Mouse (Mus musculus) hindbrain, postnatal 0 days (tissue): ENCODE data around the gene Mcfd2. TPM values are rescaled to one million over a fixed set of nuclear protein-coding genes. Genes with fewer than 3 reads are reported as not detected.

Source experiments
- ATAC-seq: fragments of 200-750 bp; cut with Nextera tagmentation; 2 replicates; pipeline ENCODE4 v1.8.0; 2017; ENCODE audit warnings: mild to moderate bottlenecking, moderate TSS enrichment, moderate library complexity
- DNase-seq: peaks from one replicate; pipeline ENCODE4 v3.0.0-alpha.2; 2015; ENCODE audit warnings: low spot score
- H3K27ac ChIP-seq: fragments of 300-500 bp; sonication (generic); 2 replicates; pipeline ENCODE4 v1.5.1; 2014; ENCODE audit warnings: mild to moderate bottlenecking
- H3K27me3 ChIP-seq: fragments of 300-500 bp; sonication (generic); 2 replicates; pipeline ENCODE4 v1.6.1; 2014; ENCODE audit warnings: low read length, mixed read lengths; ENCODE audit not compliant: insufficient read depth
- H3K36me3 ChIP-seq: fragments of 300-500 bp; sonication (generic); 2 replicates; pipeline ENCODE4 v1.6.1; 2014; ENCODE audit warnings: low read length, mixed read lengths; ENCODE audit not compliant: insufficient read depth
- H3K4me1 ChIP-seq: fragments of 300-500 bp; sonication (generic); 2 replicates; pipeline ENCODE4 v1.6.1; 2014; ENCODE audit warnings: antibody characterized with exemption, low read length, mixed read lengths; ENCODE audit not compliant: insufficient read depth
- H3K4me2 ChIP-seq: fragments of 300-500 bp; sonication (generic); 2 replicates; pipeline ENCODE4 v1.6.1; 2014; ENCODE audit warnings: low read depth, mild to moderate bottlenecking, low read length, moderate library complexity, mixed read lengths
- H3K4me3 ChIP-seq: fragments of 300-500 bp; sonication (generic); 2 replicates; pipeline ENCODE4 v1.5.1; 2014; ENCODE audit warnings: low read length
- H3K9ac ChIP-seq: fragments of 300-500 bp; sonication (generic); replicated peaks from 2 replicates; pipeline ENCODE4 v1.6.1; 2014; ENCODE audit warnings: mild to moderate bottlenecking, low read length, moderate library complexity, mixed read lengths
- H3K9me3 ChIP-seq: fragments of 300-500 bp; sonication (generic); 2 replicates; pipeline ENCODE4 v1.6.1; 2016; ENCODE audit warnings: low read length, mixed read lengths
- CTCF ChIP-seq: IDR thresholded peaks from 2 replicates; pipeline ENCODE4 v1.5.1; 2016; ENCODE audit warnings: antibody characterized with exemption, control low read depth, low read depth
- WGBS: fragments of 180-500 bp; shearing (Covaris S2); extraction: QIAGEN DNeasy Blood & Tissue Kit; methylation state at CpG from one replicate; pipeline ENCODE4 v1.1.7; 2014; 5-methylcytosine and 5-hydroxymethylcytosine counted together
- polyA plus RNA-seq: library from polyadenylated mRNA; unstranded; fragments of >200 nt; fragmentation: Nextera tagmentation; extraction: Ambion mirVana; gene quantifications from 2 replicates; pipeline ENCODE4 v1.2.1, GENCODE M21; 2015
- total RNA-seq: library from RNA; depleted of rRNA; stranded (reverse); fragments of >200 nt; gene quantifications from 2 replicates; pipeline ENCODE4 v1.2.3, GENCODE M21; 2014

Mcfd2 gene
- total and polyA plus RNA-seq, 2 experiments from 2014 or later, result 36.5 to 40.4 TPM

- Histone ChIP-seq H3K4me2 (peak overlapping the region; percentile 98), H3K9ac (no peak overlapping the region), H3K9me3 (no peaks in the 10 kb centered on the region), H3K36me3 (no peaks in the 10 kb centered on the region), H3K27ac (no peak overlapping the region), H3K27me3 (peaks cover 7% of the 10 kb centered on the region), H3K4me1 (0 out of 2 replicates have a peak, but pooled peaks cover 10% of the 10 kb centered on the region), H3K4me3 (peak overlapping the region; percentile 73)
- ATAC-seq (no peak), DNase-seq (no peak)
- WGBS, result 10% methylated on average over 21 of the region's 21 CpGs
- no peak for TF ChIP-seq CTCF
Measured at GRCm38 (mm10) chr17:87283755-87284481, 18.2 kb upstream of the Mcfd2 start.

DNA sequence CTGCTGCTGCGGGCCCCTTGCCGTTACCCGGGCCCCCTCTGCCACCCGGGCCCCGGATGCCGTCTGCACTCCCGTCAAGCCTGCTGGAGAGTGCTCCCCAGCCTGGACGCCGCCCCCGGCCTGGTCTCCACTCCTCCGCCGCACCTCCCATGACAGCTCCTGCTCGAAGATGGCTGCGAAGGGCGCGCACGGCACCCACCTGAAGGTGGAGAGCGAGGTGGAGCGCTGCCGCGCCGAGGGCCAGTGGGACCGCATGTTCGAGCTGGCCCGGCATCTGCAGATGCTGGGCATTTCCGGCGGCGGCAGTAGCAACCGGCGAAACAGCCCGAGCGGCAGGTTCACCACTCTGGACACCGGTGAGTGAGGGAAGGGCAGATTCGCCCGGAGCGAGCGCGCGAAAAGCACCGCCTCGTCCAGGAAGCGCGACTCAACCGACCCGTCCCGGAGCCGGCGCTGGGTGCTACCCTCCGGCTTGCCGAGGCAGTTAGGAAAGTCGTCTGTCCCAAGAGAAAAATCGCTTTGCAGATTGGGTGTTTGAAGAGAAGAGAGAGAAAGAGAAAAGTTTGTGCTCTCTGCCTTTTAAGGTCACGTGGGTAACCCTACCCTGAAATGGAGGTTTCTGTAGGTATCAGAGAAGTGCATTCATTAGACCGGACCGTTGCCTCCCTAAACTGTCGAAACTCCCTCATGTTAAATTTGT lies 17.5 kb upstream of the Mcfd2 start:
- peak overlapping the region; percentile 71 for H3K9ac ChIP-seq
- peaks cover 7% of the 10 kb centered on the region for H3K27me3 ChIP-seq
- H3K4me1 ChIP-seq, result 0 out of 2 replicates have a peak, but pooled peaks cover 10% of the 10 kb centered on the region
- DNase-seq (peak; percentile 59), ATAC-seq (peak; percentile 61)
- H3K4me3 ChIP-seq, result peak overlapping the region; percentile 73
- no peaks in the 10 kb centered on the region for H3K36me3 ChIP-seq
- H3K27ac ChIP-seq, result peak overlapping the region; percentile 72
- peak; percentile 35 for TF ChIP-seq CTCF
- WGBS, result under 1% methylated on average over 56 of the region's 56 CpGs
- H3K9me3 ChIP-seq, result no peaks in the 10 kb centered on the region
- H3K4me2 ChIP-seq, result peak overlapping the region; percentile 98

DNA sequence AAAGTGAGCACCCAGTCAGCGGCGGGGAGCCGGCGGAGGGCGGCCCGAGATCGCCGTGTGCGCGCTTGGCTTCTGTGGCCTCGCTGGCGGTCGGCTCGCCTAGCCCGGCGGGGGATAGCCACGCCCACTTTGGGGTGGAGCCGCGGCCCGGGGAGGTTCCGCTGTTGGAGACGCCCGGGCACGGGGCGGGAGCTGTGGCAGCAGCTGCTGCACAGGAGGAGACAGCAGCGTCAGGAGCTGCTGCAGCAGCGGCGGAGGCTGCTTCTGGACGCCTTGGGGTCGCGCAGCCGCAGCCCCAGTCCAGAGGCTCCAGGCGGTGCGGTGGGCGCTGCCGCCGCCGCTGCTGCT lies 16.9 kb upstream of the Mcfd2 start, which contains the start of gene Ttc7:
Gene Ttc7, plus strand, starts transcription at position 181 of the 348 bp plus-strand sequence.
- DNase-seq (peak; percentile 94), ATAC-seq (peak; percentile 92)
- Histone ChIP-seq H3K27me3 (peaks cover 7% of the 10 kb centered on the region), H3K36me3 (no peaks in the 10 kb centered on the region), H3K27ac (peak within 1 kb of the TSS; percentile 72), H3K4me1 (0 out of 2 replicates have a peak, but pooled peaks cover 10% of the 10 kb centered on the region), H3K4me2 (peak within 1 kb of the TSS; percentile 98), H3K9ac (peak within 1 kb of the TSS; percentile 71), H3K4me3 (peak within 1 kb of the TSS; percentile 73), H3K9me3 (no peaks in the 10 kb centered on the region)
- no peak for TF ChIP-seq CTCF
- WGBS, result 0% methylated on average over 34 of the region's 38 CpGs

DNA sequence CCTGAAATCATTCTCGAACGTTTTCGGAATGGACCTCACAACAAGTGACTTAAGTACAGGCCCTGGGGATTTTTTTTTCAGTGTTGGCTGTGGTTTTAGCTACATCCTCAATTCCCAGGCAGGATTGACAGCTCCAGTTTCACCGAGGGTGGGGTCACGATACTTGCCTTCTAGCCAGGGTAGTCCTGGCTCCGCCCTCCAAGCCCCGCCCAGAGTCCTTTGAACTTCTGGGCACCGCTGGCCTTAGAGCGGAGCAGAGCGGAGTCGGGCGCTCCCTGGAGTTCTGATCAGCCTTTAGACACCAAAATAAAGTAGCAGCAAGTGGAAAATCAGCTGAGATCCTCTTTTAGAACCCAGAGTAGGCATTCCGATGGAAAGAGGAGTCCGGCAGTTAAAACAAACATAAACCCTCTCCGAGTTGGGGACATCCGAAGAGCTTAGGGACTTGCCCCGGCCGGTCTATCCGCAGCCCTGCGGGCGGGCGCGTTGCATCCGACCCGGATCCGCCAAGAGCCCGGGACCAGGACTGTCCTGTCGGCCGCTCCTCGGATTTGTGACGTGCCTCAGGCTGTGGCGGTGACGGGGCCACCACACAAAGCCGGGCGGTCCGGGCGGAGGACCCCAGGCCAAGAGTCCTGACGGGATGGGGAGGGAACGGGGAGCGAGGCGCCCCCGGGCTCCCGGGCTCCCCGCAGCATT lies 16.4 kb upstream of the Mcfd2 start:
- TF ChIP-seq CTCF, result no peak
- Histone ChIP-seq H3K4me1 (0 out of 2 replicates have a peak, but pooled peaks cover 10% of the 10 kb centered on the region), H3K27ac (peak overlapping the region; percentile 72), H3K36me3 (no peaks in the 10 kb centered on the region), H3K4me3 (peak overlapping the region; percentile 73), H3K9ac (peak overlapping the region; percentile 71), H3K4me2 (peak overlapping the region; percentile 98), H3K9me3 (no peaks in the 10 kb centered on the region), H3K27me3 (peaks cover 7% of the 10 kb centered on the region)
- WGBS, result under 1% methylated on average over 44 of the region's 44 CpGs
- DNase-seq (peak; percentile 68), ATAC-seq (peak; percentile 77)

GRCm38 (mm10) chr17:87275363-87276341 lies 9.9 kb upstream of the Mcfd2 start:
- TF ChIP-seq CTCF, result no peak
- 67% methylated on average over 15 of the region's 15 CpGs for WGBS
- no peak overlapping the region for H3K4me2 ChIP-seq

More at GRCm38 (mm10) chr17:87275363-87276341, 9.9 kb upstream of the Mcfd2 start:
- Histone ChIP-seq H3K36me3 (no peaks in the 10 kb centered on the region), H3K9ac (no peak overlapping the region), H3K4me1 (no peaks in the 10 kb centered on the region), H3K9me3 (no peaks in the 10 kb centered on the region), H3K4me3 (no peak overlapping the region), H3K27me3 (no peaks in the 10 kb centered on the region), H3K27ac (no peak overlapping the region)
- ATAC-seq, result no peak
- DNase-seq, result no peak
